Mouse (Mus musculus) liver, adult 2 months (tissue): ENCODE data around the gene Sept7.

Experiments used
- CTCF ChIP-seq: fragments of 200-500 bp; IDR thresholded peaks from 2 replicates; pipeline ENCODE4 v1.5.1; 2011; ENCODE audit warnings: low read depth, low read length, control low read depth
- POLR2A ChIP-seq: fragments of 200-500 bp; IDR thresholded peaks from 2 replicates; pipeline ENCODE4 v1.6.1; 2011; ENCODE audit warnings: low read length, control low read depth; ENCODE audit not compliant: insufficient read depth; ENCODE audit errors: extremely low read depth

DNA sequence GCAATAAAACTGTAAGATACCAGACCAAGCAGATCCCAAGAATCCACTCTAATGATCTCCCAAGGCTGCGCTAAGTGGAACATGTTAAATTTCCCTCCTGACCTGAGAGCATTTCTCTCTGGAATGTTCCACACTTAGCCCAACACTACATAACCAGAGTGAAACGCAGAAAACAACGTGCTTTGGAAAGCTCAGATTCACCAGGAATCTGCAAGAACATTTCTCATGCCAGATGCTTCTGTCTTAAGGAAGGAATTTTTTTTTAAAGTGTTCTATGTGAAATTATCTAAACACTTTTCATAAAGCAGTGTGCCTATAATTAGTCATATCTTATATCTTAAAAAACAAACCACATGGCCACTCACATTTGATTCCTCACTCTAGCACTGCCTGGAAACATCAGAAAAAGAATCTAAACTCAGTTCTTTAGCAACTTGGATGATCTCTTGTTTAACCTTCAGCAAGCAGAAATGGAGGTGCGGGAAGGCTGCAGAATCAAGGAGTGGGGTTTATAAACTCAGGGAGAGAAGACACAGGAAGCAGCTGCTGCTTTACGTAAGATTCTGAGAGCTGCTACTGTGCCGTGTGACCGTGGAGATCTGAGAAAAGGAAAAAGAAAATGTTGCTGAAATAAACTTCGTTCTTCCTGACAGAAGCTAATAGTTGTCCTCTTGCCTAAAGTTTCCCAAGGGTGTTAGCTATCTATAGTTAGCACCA is 44.0 kb upstream of the Sept7 start:
- TF ChIP-seq CTCF: no peak
- no peak for TF ChIP-seq POLR2A
